Mouse (Mus musculus): ENCODE measurements at regions not wholly inside any gene's neighbourhood (a gene's known extent, or its start where the extent isn't known, plus 50 kb on each side); places are given as distances from the start of the nearest gene placed in this dataset.

GRCm38 (mm10) chr14:64511300-64511699, 407.2 kb downstream of the Prss52 start:
- no peak for DNase-seq

GRCm38 (mm10) chr14:64512726-64513125, 408.6 kb downstream of the Prss52 start:
- DNase-seq, result peak; percentile 72

GRCm38 (mm10) chr14:64517584-64518195, 413.6 kb downstream of the Prss52 start:
- no peak for DNase-seq

- no peak for DNase-seq
Measured at GRCm38 (mm10) chr14:64524641-64525040, 420.6 kb downstream of the Prss52 start.

GRCm38 (mm10) chr14:64525302-64526078, 421.4 kb downstream of the Prss52 start:
- no peak for DNase-seq

GRCm38 (mm10) chr14:64530541-64530940, 426.5 kb downstream of the Prss52 start:
- no peak for DNase-seq

GRCm38 (mm10) chr14:64531221-64531949, 427.3 kb downstream of the Prss52 start:
- DNase-seq, result no peak

GRCm38 (mm10) chr14:64532351-64532750, 428.3 kb downstream of the Prss52 start:
- DNase-seq, result no peak

GRCm38 (mm10) chr14:64533591-64534151, 429.6 kb downstream of the Prss52 start:
- peak; percentile 40 for DNase-seq

- peak; percentile 27 for DNase-seq
Measured at GRCm38 (mm10) chr14:64534194-64534593, 430.1 kb downstream of the Prss52 start.

GRCm38 (mm10) chr14:64539436-64539835, 435.4 kb downstream of the Prss52 start:
- DNase-seq, result no peak

- no peak for DNase-seq
Measured at GRCm38 (mm10) chr14:64545056-64545455, 441.0 kb downstream of the Prss52 start.

- no peak for DNase-seq
Measured at GRCm38 (mm10) chr14:64546787-64547186, 442.7 kb downstream of the Prss52 start.

GRCm38 (mm10) chr14:64552951-64553350, 448.9 kb downstream of the Prss52 start:
- DNase-seq, result no peak

- DNase-seq, result no peak
Measured at GRCm38 (mm10) chr14:64556042-64556441, 452.0 kb downstream of the Prss52 start.

- DNase-seq, result no peak
Measured at GRCm38 (mm10) chr14:64557453-64557852, 453.4 kb downstream of the Prss52 start.

GRCm38 (mm10) chr14:64568689-64569088, 464.6 kb downstream of the Prss52 start:
- no peak for DNase-seq

- peak; percentile 89 for DNase-seq
Measured at GRCm38 (mm10) chr14:64570951-64571350, 466.9 kb downstream of the Prss52 start.

GRCm38 (mm10) chr14:64572756-64573155, 468.7 kb downstream of the Prss52 start:
- no peak for DNase-seq

GRCm38 (mm10) chr14:64573773-64574172, 469.7 kb downstream of the Prss52 start:
- DNase-seq, result peak; percentile 22

GRCm38 (mm10) chr14:64574277-64574676, 470.2 kb downstream of the Prss52 start:
- DNase-seq, result peak; percentile 35

- peak; percentile 36 for DNase-seq
Measured at GRCm38 (mm10) chr14:64574773-64575172, 470.7 kb downstream of the Prss52 start.

GRCm38 (mm10) chr14:64575954-64576353, 471.9 kb downstream of the Prss52 start:
- DNase-seq, result no peak
